Mouse (Mus musculus) activated CD4-positive, CD25-positive, alpha-beta regulatory T cell, adult 9 weeks (primary cell): ENCODE data around the gene Dnmt3a. TPM values are rescaled to one million over a fixed set of nuclear protein-coding genes. Genes with fewer than 3 reads are reported as not detected.

Experiments used
- polyA plus RNA-seq: library from polyadenylated mRNA; unstranded; fragments of 100-300 nt; shearing (Covaris generic); gene quantifications from one replicate; pipeline ENCODE4 v1.2.1, GENCODE M21; 2017

Gene Dnmt3a
- 35.3 TPM for polyA plus RNA-seq

DNA sequence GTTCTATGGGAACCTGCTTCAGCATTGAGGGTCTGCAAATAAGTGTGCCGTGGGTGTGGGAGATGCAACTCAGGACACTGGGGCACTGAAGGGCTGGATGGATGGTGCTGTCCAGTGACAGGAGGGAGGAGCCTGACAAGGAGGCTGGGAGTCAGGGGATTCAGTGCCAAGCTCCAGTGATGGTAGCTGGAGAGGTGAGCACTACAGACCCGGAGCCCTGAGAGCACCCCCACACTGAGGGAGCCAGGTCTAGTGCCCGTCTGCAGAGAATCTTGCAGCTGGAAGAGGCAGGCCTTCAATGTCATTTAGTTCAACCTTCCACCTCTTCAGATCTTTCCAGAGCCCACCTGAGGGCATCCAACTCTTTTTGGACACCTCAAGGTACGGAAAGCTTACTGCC is at the start of gene Dnmt3a:
Gene Dnmt3a (plus strand): TSS at position 156 of the 400 bp plus-strand sequence.

DNA sequence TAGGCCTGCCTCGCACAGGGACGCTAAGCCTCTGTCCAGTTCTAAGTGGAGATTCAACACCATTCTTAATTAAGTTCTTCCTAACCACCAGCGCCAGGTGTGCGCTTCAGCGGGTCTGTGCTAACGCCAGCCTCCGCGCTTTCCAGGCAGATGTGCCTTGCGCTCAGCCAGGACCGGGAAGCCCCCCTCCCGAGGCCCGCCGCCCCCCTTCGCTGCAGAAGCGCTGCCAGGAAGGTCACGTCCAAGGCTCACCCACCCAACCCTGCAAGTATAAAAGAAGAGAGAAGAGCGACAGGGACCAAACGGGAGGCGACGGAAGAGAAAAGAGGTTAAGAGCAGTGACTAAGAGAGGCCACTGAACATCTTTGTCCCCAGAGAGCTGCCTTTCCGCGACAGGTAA is 148.8 kb downstream of the Dnmt3a start, which contains the start of gene Pomc:
Gene Pomc (plus strand): TSS at position 301 of the 400 bp plus-strand sequence.

Other genes starting within 250 kb of the Dnmt3a start
- 39.8 TPM for gene Dtnb, start 233.6 kb upstream of the Dnmt3a start, polyA plus RNA-seq
- 2.1 TPM for gene Pomc, start 148.9 kb downstream of the Dnmt3a start, polyA plus RNA-seq
- 0.42 TPM for gene Efr3b, start 232.9 kb downstream of the Dnmt3a start, polyA plus RNA-seq